Mouse (Mus musculus): ENCODE measurements around the gene Elovl7. TPM values are rescaled to one million over a fixed set of nuclear protein-coding genes. Genes with fewer than 3 reads are reported as not detected.

Gene Elovl7
- polyA plus RNA-seq, 1 experiment from 2014 or later, result 1.5 TPM

DNA sequence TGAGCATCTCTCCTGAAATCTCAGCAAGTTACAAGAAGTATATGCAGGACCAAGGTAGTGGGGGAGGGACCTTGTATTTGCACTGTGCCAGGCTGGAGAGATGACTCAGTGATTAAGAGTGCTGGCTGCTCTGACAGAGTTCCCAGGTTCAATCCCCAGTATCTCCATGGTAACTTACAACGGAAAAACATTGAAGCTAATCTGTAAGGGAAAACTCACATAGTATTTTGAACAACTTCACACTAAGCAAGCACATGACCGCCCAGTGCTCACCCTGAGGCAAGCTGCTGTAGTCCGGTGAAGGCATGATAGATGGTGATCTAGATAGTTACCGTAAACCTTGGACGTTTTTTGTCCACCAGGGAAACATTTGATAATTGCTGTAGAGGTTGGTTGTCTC is 39.8 kb downstream of the Elovl7 start:
- H3K4me1 ChIP-seq (ENCODE audit: control insufficient read depth, insufficient read depth, low read length), result no peaks in the 10 kb centered on the region
- H3K4me3 ChIP-seq (ENCODE audit: low read depth, low read length), result no peak overlapping the region
- H3K36me3 ChIP-seq (ENCODE audit: control insufficient read depth, insufficient read depth, low read length), result no peaks in the 10 kb centered on the region
- no peaks in the 10 kb centered on the region for H3K27me3 ChIP-seq (ENCODE audit: control insufficient read depth, insufficient read depth, low read length)
- no peaks in the 10 kb centered on the region for H3K9me3 ChIP-seq (ENCODE audit: control insufficient read depth, low read length)
- H3K4me2 ChIP-seq (ENCODE audit: low read depth, severe bottlenecking), result no peak overlapping the region
- no peak overlapping the region for H3K27ac ChIP-seq (replicated peaks; ENCODE audit: low read depth, low read length)
- DNase-seq (ENCODE audit: low spot score) (no peak), ATAC-seq (ENCODE audit: insufficient number of reproducible peaks, low FRiP score, low TSS enrichment, low read depth) (no peak)
- 87% methylated on average over 5 of the region's 5 CpGs for whole genome bisulfite sequencing
- H3K9ac ChIP-seq (ENCODE audit: low read length), result no peak overlapping the region

GRCm38 (mm10) chr13:108263042-108263441 is 48.8 kb downstream of the Elovl7 start:
- ATAC-seq (ENCODE audit: insufficient number of reproducible peaks, low FRiP score, low TSS enrichment, low read depth) (no peak), DNase-seq (ENCODE audit: low spot score) (no peak)
- H3K27me3 ChIP-seq (ENCODE audit: control insufficient read depth, insufficient read depth, low read length), result no peaks in the 10 kb centered on the region
- H3K36me3 ChIP-seq (ENCODE audit: control insufficient read depth, insufficient read depth, low read length), result no peaks in the 10 kb centered on the region
- no peak overlapping the region for H3K4me3 ChIP-seq (ENCODE audit: low read depth, low read length)
- H3K27ac ChIP-seq (replicated peaks; ENCODE audit: low read depth, low read length), result no peak overlapping the region
- no peak overlapping the region for H3K9ac ChIP-seq (ENCODE audit: low read length)
- H3K4me2 ChIP-seq (ENCODE audit: low read depth, severe bottlenecking), result no peak overlapping the region
- H3K9me3 ChIP-seq (ENCODE audit: control insufficient read depth, low read length), result no peaks in the 10 kb centered on the region
- WGBS, result 84% methylated on average over 8 of the region's 8 CpGs
- no peaks in the 10 kb centered on the region for H3K4me1 ChIP-seq (ENCODE audit: control insufficient read depth, insufficient read depth, low read length)

DNA sequence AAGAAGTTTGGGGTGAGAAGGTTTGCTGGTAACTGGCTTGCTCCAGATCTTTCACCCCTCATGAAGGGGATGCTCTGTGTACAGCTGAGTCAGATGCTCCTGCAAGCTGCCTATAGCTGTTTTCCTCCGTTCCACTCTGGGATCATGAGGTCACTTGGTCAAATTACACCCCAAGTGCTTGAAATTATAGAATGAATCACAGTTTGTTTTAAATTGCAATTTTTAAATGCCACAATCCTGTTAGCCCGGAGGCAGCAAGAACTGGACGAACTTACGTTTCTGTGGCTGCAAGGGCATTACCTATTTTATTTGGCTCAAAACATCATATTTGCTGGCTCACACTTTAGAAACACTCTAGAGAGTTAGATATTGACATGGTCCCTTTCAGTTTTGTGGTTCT is 51.2 kb downstream of the Elovl7 start:
- no peak overlapping the region for H3K4me2 ChIP-seq (ENCODE audit: low read depth, severe bottlenecking)
- no peaks in the 10 kb centered on the region for H3K4me1 ChIP-seq (ENCODE audit: control insufficient read depth, insufficient read depth, low read length)
- no peak overlapping the region for H3K4me3 ChIP-seq (ENCODE audit: low read depth, low read length)
- H3K27ac ChIP-seq (replicated peaks; ENCODE audit: low read depth, low read length), result no peak overlapping the region
- WGBS, result 82% methylated on average over 4 of the region's 4 CpGs
- H3K9ac ChIP-seq (ENCODE audit: low read length), result no peak overlapping the region
- DNase-seq (ENCODE audit: low spot score) (no peak), ATAC-seq (ENCODE audit: insufficient number of reproducible peaks, low FRiP score, low TSS enrichment, low read depth) (no peak)
- no peaks in the 10 kb centered on the region for H3K27me3 ChIP-seq (ENCODE audit: control insufficient read depth, insufficient read depth, low read length)
- H3K36me3 ChIP-seq (ENCODE audit: control insufficient read depth, insufficient read depth, low read length), result no peaks in the 10 kb centered on the region
- H3K9me3 ChIP-seq (ENCODE audit: control insufficient read depth, low read length), result no peaks in the 10 kb centered on the region

- 80% methylated on average over 9 of the region's 9 CpGs for WGBS
- ATAC-seq (ENCODE audit: insufficient number of reproducible peaks, low FRiP score, low TSS enrichment, low read depth) (no peak), DNase-seq (ENCODE audit: low spot score) (no peak)
- no peaks in the 10 kb centered on the region for H3K27me3 ChIP-seq (ENCODE audit: control insufficient read depth, insufficient read depth, low read length)
- no peak overlapping the region for H3K27ac ChIP-seq (replicated peaks; ENCODE audit: low read depth, low read length)
- no peaks in the 10 kb centered on the region for H3K36me3 ChIP-seq (ENCODE audit: control insufficient read depth, insufficient read depth, low read length)
- H3K9me3 ChIP-seq (ENCODE audit: control insufficient read depth, low read length), result no peaks in the 10 kb centered on the region
- no peak overlapping the region for H3K4me3 ChIP-seq (ENCODE audit: low read depth, low read length)
- peaks cover 10% of the 10 kb centered on the region for H3K4me1 ChIP-seq (ENCODE audit: control insufficient read depth, insufficient read depth, low read length)
- no peak overlapping the region for H3K4me2 ChIP-seq (ENCODE audit: low read depth, severe bottlenecking)
- H3K9ac ChIP-seq (ENCODE audit: low read length), result no peak overlapping the region
Measured at GRCm38 (mm10) chr13:108267841-108268634, 53.8 kb downstream of the Elovl7 start.

- WGBS, result 19% methylated on average over 7 of the region's 7 CpGs
- Histone ChIP-seq H3K27me3 (ENCODE audit: control insufficient read depth, insufficient read depth, low read length) (no peaks in the 10 kb centered on the region), H3K9ac (ENCODE audit: low read length) (no peak overlapping the region), H3K4me1 (ENCODE audit: control insufficient read depth, insufficient read depth, low read length) (peaks cover 10% of the 10 kb centered on the region), H3K4me2 (ENCODE audit: low read depth, severe bottlenecking) (no peak overlapping the region), H3K4me3 (ENCODE audit: low read depth, low read length) (no peak overlapping the region), H3K36me3 (ENCODE audit: control insufficient read depth, insufficient read depth, low read length) (no peaks in the 10 kb centered on the region), H3K9me3 (ENCODE audit: control insufficient read depth, low read length) (no peaks in the 10 kb centered on the region), H3K27ac (replicated peaks; ENCODE audit: low read depth, low read length) (no peak overlapping the region)
- DNase-seq (ENCODE audit: low spot score), result no peak
- ATAC-seq (ENCODE audit: insufficient number of reproducible peaks, low FRiP score, low TSS enrichment, low read depth), result no peak
Measured at GRCm38 (mm10) chr13:108271458-108272148, 57.4 kb downstream of the Elovl7 start.

DNA sequence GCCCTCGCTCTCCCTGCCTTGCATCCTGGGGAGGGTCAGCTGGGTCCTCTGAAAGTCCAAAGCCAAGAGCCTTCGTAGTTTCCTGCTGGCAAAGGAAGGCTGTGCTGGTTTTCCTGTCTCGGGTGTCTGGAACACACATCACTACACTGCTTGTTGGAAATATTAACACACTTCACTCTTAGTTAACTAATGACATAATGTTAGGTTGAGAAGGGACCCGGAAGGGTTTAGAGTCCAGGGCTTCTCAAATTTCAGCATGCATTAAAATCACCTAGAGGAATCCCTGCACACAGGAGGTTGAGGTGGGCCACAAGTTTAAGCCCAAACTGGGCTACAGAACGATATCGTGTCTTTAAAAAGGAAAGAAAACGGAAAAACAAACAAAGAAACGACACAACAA is 58.1 kb downstream of the Elovl7 start:
- H3K27ac ChIP-seq (replicated peaks; ENCODE audit: low read depth, low read length), result no peak overlapping the region
- H3K4me1 ChIP-seq (ENCODE audit: control insufficient read depth, insufficient read depth, low read length), result peaks cover 10% of the 10 kb centered on the region
- H3K9me3 ChIP-seq (ENCODE audit: control insufficient read depth, low read length), result no peaks in the 10 kb centered on the region
- no peaks in the 10 kb centered on the region for H3K27me3 ChIP-seq (ENCODE audit: control insufficient read depth, insufficient read depth, low read length)
- ATAC-seq (ENCODE audit: insufficient number of reproducible peaks, low FRiP score, low TSS enrichment, low read depth) (no peak), DNase-seq (ENCODE audit: low spot score) (peak; percentile 32)
- no peak overlapping the region for H3K4me2 ChIP-seq (ENCODE audit: low read depth, severe bottlenecking)
- WGBS, result 37% methylated on average over 8 of the region's 8 CpGs
- no peaks in the 10 kb centered on the region for H3K36me3 ChIP-seq (ENCODE audit: control insufficient read depth, insufficient read depth, low read length)
- H3K4me3 ChIP-seq (ENCODE audit: low read depth, low read length), result no peak overlapping the region
- no peak overlapping the region for H3K9ac ChIP-seq (ENCODE audit: low read length)

DNA sequence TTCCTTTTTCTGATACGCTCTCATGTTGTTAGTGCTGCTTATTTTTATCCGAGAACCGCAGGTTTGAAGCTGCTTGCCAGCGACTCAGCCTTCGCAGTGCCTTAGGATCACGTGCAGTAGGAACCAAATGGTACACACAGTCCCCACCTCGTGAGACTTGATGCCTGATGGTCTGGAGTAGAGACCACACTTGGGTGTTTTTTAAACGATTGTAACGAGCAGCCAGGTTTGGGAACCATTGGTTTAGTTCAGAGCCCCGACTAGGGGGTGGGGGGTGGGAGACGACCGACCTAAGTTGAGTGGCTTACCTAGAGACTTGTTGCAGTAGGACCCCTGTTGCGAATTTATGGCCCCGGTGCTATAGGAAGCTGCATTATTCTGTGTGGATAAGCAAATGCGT is 58.8 kb downstream of the Elovl7 start:
- 29% methylated on average over 15 of the region's 15 CpGs for WGBS
- H3K4me2 ChIP-seq (ENCODE audit: low read depth, severe bottlenecking), result peak overlapping the region; percentile 27; the same call in 1 of the 2 replicates

GRCm38 (mm10) chr13:108273456-108273855 is 59.3 kb downstream of the Elovl7 start:
- peak; percentile 4; the same call in 1 of the 2 replicates for ATAC-seq (ENCODE audit: insufficient number of reproducible peaks, low FRiP score, low TSS enrichment, low read depth)
- WGBS, result 35% methylated on average over 5 of the region's 5 CpGs
- Histone ChIP-seq H3K27ac (replicated peaks; ENCODE audit: low read depth, low read length) (peak overlapping the region; percentile 64), H3K9ac (ENCODE audit: low read length) (no peak overlapping the region), H3K4me3 (ENCODE audit: low read depth, low read length) (no peak overlapping the region), H3K27me3 (ENCODE audit: control insufficient read depth, insufficient read depth, low read length) (no peaks in the 10 kb centered on the region), H3K4me1 (ENCODE audit: control insufficient read depth, insufficient read depth, low read length) (peaks cover 10% of the 10 kb centered on the region), H3K4me2 (ENCODE audit: low read depth, severe bottlenecking) (peak overlapping the region; percentile 27; the same call in 1 of the 2 replicates), H3K36me3 (ENCODE audit: control insufficient read depth, insufficient read depth, low read length) (no peaks in the 10 kb centered on the region), H3K9me3 (ENCODE audit: control insufficient read depth, low read length) (no peaks in the 10 kb centered on the region)
- no peak for DNase-seq (ENCODE audit: low spot score)

More for the DNA sequence above, 58.8 kb downstream of the Elovl7 start:
- Histone ChIP-seq H3K4me1 (ENCODE audit: control insufficient read depth, insufficient read depth, low read length) (peaks cover 10% of the 10 kb centered on the region), H3K9me3 (ENCODE audit: control insufficient read depth, low read length) (no peaks in the 10 kb centered on the region), H3K36me3 (ENCODE audit: control insufficient read depth, insufficient read depth, low read length) (no peaks in the 10 kb centered on the region), H3K27ac (replicated peaks; ENCODE audit: low read depth, low read length) (peak overlapping the region; percentile 64), H3K9ac (ENCODE audit: low read length) (no peak overlapping the region), H3K4me3 (ENCODE audit: low read depth, low read length) (no peak overlapping the region), H3K27me3 (ENCODE audit: control insufficient read depth, insufficient read depth, low read length) (no peaks in the 10 kb centered on the region)
- ATAC-seq (ENCODE audit: insufficient number of reproducible peaks, low FRiP score, low TSS enrichment, low read depth) (peak; percentile 61), DNase-seq (ENCODE audit: low spot score) (peak; percentile 49)
